Mouse (Mus musculus): ENCODE data around the gene Psma3. TPM values are rescaled to one million over a fixed set of nuclear protein-coding genes. Genes with fewer than 3 reads are reported as not detected.

Psma3 gene
- total RNA-seq (2023), result 100 to 1,000 TPM; 122 to 133 TPM

GRCm38 (mm10) chr12:70974441-70975266, at the start of gene Psma3:
TSS of gene Psma3 (plus strand) at chr12:70974621.

GRCm38 (mm10) chr12:70937571-70938384, 36.6 kb upstream of the Psma3 start, which contains the start of gene Actr10:
TSS of gene Actr10 (plus strand) at chr12:70937857.

GRCm38 (mm10) chr12:71015363-71016210, 41.2 kb downstream of the Psma3 start, which contains the start of gene Arid4a:
TSS of gene Arid4a (plus strand) at chr12:71015990.

Other genes starting within 250 kb of the Psma3 start
- 1 to 10 TPM; 1.6 to 2.0 TPM for gene Frmd6, start 149.1 kb upstream of the Psma3 start, total RNA-seq (2023)
- 100 to 1,000 TPM in 1 of 2 experiments, 10 to 100 TPM in 1; 90.6 to 108 TPM for gene Actr10, start 36.8 kb upstream of the Psma3 start, total RNA-seq (2023)
- gene Arid4a, start 41.4 kb downstream of the Psma3 start, total RNA-seq (2023), result 10 to 100 TPM; 62.6 to 65.7 TPM
- gene Tomm20l, start 136.8 kb downstream of the Psma3 start, total RNA-seq (2023), result not detected
- gene Timm9, start 162.1 kb downstream of the Psma3 start, total RNA-seq (2023), result 1 to 10 TPM; 8.4 to 8.6 TPM
- 1 to 10 TPM; 6.9 to 7.5 TPM for gene 2700049A03Rik, start 162.2 kb downstream of the Psma3 start, total RNA-seq (2023)